Mouse (Mus musculus) CH12.LX (cell line): Measurements from ENCODE around the gene Pde8b. TPM values are rescaled to one million over a fixed set of nuclear protein-coding genes. Genes with fewer than 3 reads are reported as not detected.

ENCODE experiments used
- DNase-seq: peaks from one replicate; pipeline ENCODE4 v3.0.0-alpha.2; 2013; ENCODE audit errors: extremely low read depth
- H3K27ac ChIP-seq: 2 replicates; pipeline ENCODE4 v1.5.1; 2012; ENCODE audit warnings: low read depth, mild to moderate bottlenecking, control low read depth, moderate library complexity; ENCODE audit not compliant: insufficient read depth
- H3K27me3 ChIP-seq: replicated peaks from 2 replicates; pipeline ENCODE3; 2012; ENCODE audit warnings: inconsistent platforms
- H3K36me3 ChIP-seq, 2 experiments: replicated peaks in 1 of 2; 2 replicates each; pipeline versions ENCODE3 to v1.6.1; 2012; ENCODE audit warnings: inconsistent platforms in 1 of 2, low read length in 1 of 2, mild to moderate bottlenecking in 1 of 2, mixed read lengths in 1 of 2, moderate library complexity in 1 of 2; ENCODE audit not compliant: control insufficient read depth in 1 of 2, insufficient read depth in 1 of 2
- H3K4me1 ChIP-seq, 2 experiments: 2 replicates each; pipeline ENCODE4 v1.6.1; 2012; ENCODE audit warnings: inconsistent platforms in 1 of 2, moderate library complexity in 1 of 2; ENCODE audit not compliant: insufficient read depth in 2 of 2, control insufficient read depth in 1 of 2
- H3K4me2 ChIP-seq: 2 replicates; pipeline ENCODE4 v1.6.1; 2012; ENCODE audit warnings: low read depth, mild to moderate bottlenecking, control low read depth; ENCODE audit not compliant: poor library complexity, insufficient read depth, severe bottlenecking
- H3K4me3 ChIP-seq, 3 experiments: fragments of 150-350 bp in 1 of 3; sonication (generic) in 1 of 3; replicated peaks in 1 of 3; 2 replicates each; pipeline versions ENCODE3 to v1.5.1; 2011 to 2012; ENCODE audit warnings: low read depth in 2 of 3, low read length in 2 of 3, mild to moderate bottlenecking in 2 of 3, moderate library complexity in 2 of 3, control low read depth in 1 of 3, improper control_type of control experiment in 1 of 3, inconsistent platforms in 1 of 3, mixed read lengths in 1 of 3; ENCODE audit not compliant: poor library complexity in 1 of 3
- H3K79me2 ChIP-seq: replicated peaks from 2 replicates; pipeline ENCODE4 v1.6.1; 2012; ENCODE audit warnings: mild to moderate bottlenecking, moderate library complexity; ENCODE audit not compliant: control insufficient read depth, poor library complexity, insufficient read depth, severe bottlenecking; ENCODE audit errors: extremely low read depth
- H3K9ac ChIP-seq: 2 replicates; pipeline ENCODE4 v1.6.1; 2012; ENCODE audit warnings: low read depth, mild to moderate bottlenecking, control low read depth, moderate library complexity; ENCODE audit not compliant: insufficient read depth
- H3K9me3 ChIP-seq: replicated peaks from 2 replicates; pipeline ENCODE3; 2012; ENCODE audit warnings: low read length, inconsistent platforms, mixed read lengths
- BHLHE40 ChIP-seq: IDR thresholded peaks from 2 replicates; pipeline ENCODE4 v1.6.1; 2011; ENCODE audit warnings: mild to moderate bottlenecking, low read depth, low read length, improper control_type of control experiment
- CHD1 ChIP-seq: IDR thresholded peaks from 2 replicates; pipeline ENCODE4 v1.6.1; 2012; ENCODE audit warnings: low read depth, low read length, improper control_type of control experiment, inconsistent platforms
- CHD2 ChIP-seq: IDR thresholded peaks from 2 replicates; pipeline ENCODE4 v1.6.1; 2011; ENCODE audit warnings: low read length, improper control_type of control experiment
- CTCF ChIP-seq, 2 experiments: IDR thresholded peaks in 1 of 2; conservative IDR thresholded peaks in 1 of 2; 2 replicates each; pipeline ENCODE4 v1.5.1; 2011 to 2012; ENCODE audit warnings: low read depth in 2 of 2, low read length in 2 of 2, improper control_type of control experiment in 1 of 2, inconsistent platforms in 1 of 2, mild to moderate bottlenecking in 1 of 2, moderate library complexity in 1 of 2
- EP300 ChIP-seq: IDR thresholded peaks from 2 replicates; pipeline ENCODE4 v1.6.1; 2011; ENCODE audit warnings: low read length, improper control_type of control experiment
- ETS1 ChIP-seq: conservative IDR thresholded peaks from 2 replicates; pipeline ENCODE4 v1.6.1; 2012; ENCODE audit warnings: low read depth, mild to moderate bottlenecking, inconsistent platforms, low read length, improper control_type of control experiment, moderate library complexity
- GABPA ChIP-seq: IDR thresholded peaks from 2 replicates; pipeline ENCODE4 v1.6.1; 2012; ENCODE audit warnings: low read depth, low read length, improper control_type of control experiment, inconsistent platforms; ENCODE audit not compliant: insufficient replicate concordance
- HCFC1 ChIP-seq: IDR thresholded peaks from 2 replicates; pipeline ENCODE4 v1.6.1; 2012; ENCODE audit warnings: low read depth, mild to moderate bottlenecking, inconsistent platforms, low read length, improper control_type of control experiment
- IRF4 ChIP-seq: IDR thresholded peaks from 2 replicates; pipeline ENCODE4 v1.6.1; 2014; ENCODE audit warnings: low read depth, mild to moderate bottlenecking, inconsistent platforms, low read length, improper control_type of control experiment
- JUN ChIP-seq: IDR thresholded peaks from 2 replicates; pipeline ENCODE4 v1.6.1; 2011; ENCODE audit warnings: low read depth, mild to moderate bottlenecking, low read length, improper control_type of control experiment, moderate library complexity; ENCODE audit not compliant: insufficient read depth
- JUND ChIP-seq: conservative IDR thresholded peaks from 2 replicates; pipeline ENCODE4 v1.6.1; 2011; ENCODE audit warnings: low read depth, low read length, improper control_type of control experiment
- KAT2A ChIP-seq: IDR thresholded peaks from 2 replicates; pipeline ENCODE4 v1.6.1; 2012; ENCODE audit warnings: low read length, improper control_type of control experiment, inconsistent platforms; ENCODE audit not compliant: insufficient replicate concordance
- MAFK ChIP-seq: IDR thresholded peaks from 2 replicates; pipeline ENCODE4 v1.6.1; 2011; ENCODE audit warnings: low read length, improper control_type of control experiment; ENCODE audit not compliant: insufficient replicate concordance
- MAZ ChIP-seq: IDR thresholded peaks from 2 replicates; pipeline ENCODE4 v1.6.1; 2012; ENCODE audit warnings: low read depth, mild to moderate bottlenecking, inconsistent platforms, low read length, improper control_type of control experiment, moderate library complexity
- NELFE ChIP-seq: IDR thresholded peaks from 2 replicates; pipeline ENCODE4 v1.6.1; 2011; ENCODE audit warnings: low read depth, low read length, improper control_type of control experiment
- NRF1 ChIP-seq: IDR thresholded peaks from 2 replicates; pipeline ENCODE4 v1.6.1; 2014; ENCODE audit warnings: low read depth, mild to moderate bottlenecking, inconsistent platforms, low read length, improper control_type of control experiment, moderate library complexity
- PAX5 ChIP-seq: IDR thresholded peaks from 2 replicates; pipeline ENCODE4 v1.6.1; 2012; ENCODE audit warnings: low read length, inconsistent platforms, mixed read lengths
- POLR2A ChIP-seq: IDR thresholded peaks from 2 replicates; pipeline ENCODE4 v1.6.1; 2011; ENCODE audit warnings: low read depth, mild to moderate bottlenecking, improper control_type of control experiment, low read length
- POLR2AphosphoS2 ChIP-seq: IDR thresholded peaks from 2 replicates; pipeline ENCODE4 v1.6.1; 2011; ENCODE audit warnings: low read depth, low read length, improper control_type of control experiment
- SMC3 ChIP-seq: IDR thresholded peaks from 2 replicates; pipeline ENCODE4 v1.6.1; 2011; ENCODE audit warnings: low read depth, low read length, improper control_type of control experiment
- TBP ChIP-seq: conservative IDR thresholded peaks from 2 replicates; pipeline ENCODE4 v1.6.1; 2011; ENCODE audit warnings: low read depth, low read length, improper control_type of control experiment
- UBTF ChIP-seq: IDR thresholded peaks from 2 replicates; pipeline ENCODE4 v1.6.1; 2012; ENCODE audit warnings: low read depth, mild to moderate bottlenecking, inconsistent platforms, low read length, improper control_type of control experiment, moderate library complexity
- USF1 ChIP-seq: IDR thresholded peaks from 2 replicates; pipeline ENCODE4 v1.6.1; 2014; ENCODE audit warnings: low read depth, mild to moderate bottlenecking, inconsistent platforms, low read length, improper control_type of control experiment
- USF2 ChIP-seq: conservative IDR thresholded peaks from 2 replicates; pipeline ENCODE4 v1.6.1; 2011; ENCODE audit warnings: low read depth, low read length, improper control_type of control experiment
- ZMIZ1 ChIP-seq: IDR thresholded peaks from 2 replicates; pipeline ENCODE4 v1.6.1; 2012; ENCODE audit warnings: low read depth, mild to moderate bottlenecking, inconsistent platforms, low read length, improper control_type of control experiment
- dilution Hi-C: fragments of 300-500 bp; cut with MboI; formaldehyde crosslinking; loops from 2 replicates; pipeline ENCODE4 v1.14.3; 2020; ENCODE audit warnings: low sequenced_read_pairs; ENCODE audit not compliant: extremely low pct_unique_long_range_greater_than_20kb, extremely low pct_ligation_motif_present
- in situ Hi-C: fragments of 300-500 bp; cut with MboI; formaldehyde crosslinking; loops from 3 replicates; pipeline ENCODE4 v1.14.3; 2019; ENCODE audit warnings: low sequenced_read_pairs, low pct_ligation_motif_present, low pct_unique_long_range_greater_than_20kb, mixed read lengths
- polyA plus RNA-seq: library from polyadenylated mRNA; unstranded; fragments of >175 nt; gene quantifications from 2 replicates; pipeline ENCODE4 v1.2.1, GENCODE M21; 2012; ENCODE audit warnings: low read depth; ENCODE audit not compliant: insufficient read length
- total RNA-seq, 2 experiments: library from RNA; depleted of rRNA; stranded (reverse); fragments of 300-350 nt in 1 of 2; fragments of >200 nt in 1 of 2; gene quantifications; 2 replicates each; pipeline ENCODE4 v1.2.3; 2012 to 2014

Gene Pde8b
- total and polyA plus RNA-seq, 3 experiments, result 0.25 to 2.0 (median 0.93) TPM

DNA sequence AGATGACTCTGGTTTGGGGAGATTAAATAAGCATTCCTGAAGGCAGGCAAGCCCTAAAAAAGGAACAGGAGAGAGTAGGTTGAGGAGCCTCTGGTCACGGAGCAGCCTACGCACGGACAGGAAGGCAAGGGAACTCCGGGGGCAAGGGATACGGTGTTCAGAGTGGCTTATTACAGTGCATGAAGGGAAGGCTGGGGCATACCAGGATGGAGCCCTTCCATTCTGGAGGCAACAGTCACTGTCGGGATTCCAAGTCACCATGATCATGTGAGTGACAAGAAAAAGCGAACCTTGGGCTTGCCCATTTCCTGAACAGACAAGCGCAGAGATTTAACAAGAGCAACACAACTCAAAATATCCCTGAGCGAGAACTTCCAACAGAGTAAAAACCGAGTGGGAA lies 123.3 kb downstream of the Pde8b start:
- no peaks in the 10 kb centered on the region for H3K36me3 ChIP-seq
- no peak overlapping the region for H3K4me3 ChIP-seq
- in situ Hi-C loops, result no loop called here
- H3K27ac ChIP-seq, result no peak overlapping the region
- DNase-seq, result no peak
- peaks cover 7 to 13% of the 10 kb centered on the region in 2 experiments for H3K4me1 ChIP-seq
- no peak overlapping the region for H3K4me2 ChIP-seq
- TF ChIP-seq POLR2A (no peak), PAX5 (no peak), TBP (no peak), CTCF (conservative IDR thresholded peaks at IDR 0.05 in 1 of 2, IDR thresholded peaks at IDR 0.05 in 1 of 2; ENCODE audit: low read depth in 2 of 2, low read length in 2 of 2) (no peak), CHD2 (no peak), JUND (no peak)
- no peak overlapping the region for H3K9ac ChIP-seq
- dilution Hi-C loops, result no loop called here
- H3K79me2 ChIP-seq, result no peaks in the 10 kb centered on the region
- H3K27me3 ChIP-seq, result no peaks in the 10 kb centered on the region
- no peaks in the 10 kb centered on the region for H3K9me3 ChIP-seq

DNA sequence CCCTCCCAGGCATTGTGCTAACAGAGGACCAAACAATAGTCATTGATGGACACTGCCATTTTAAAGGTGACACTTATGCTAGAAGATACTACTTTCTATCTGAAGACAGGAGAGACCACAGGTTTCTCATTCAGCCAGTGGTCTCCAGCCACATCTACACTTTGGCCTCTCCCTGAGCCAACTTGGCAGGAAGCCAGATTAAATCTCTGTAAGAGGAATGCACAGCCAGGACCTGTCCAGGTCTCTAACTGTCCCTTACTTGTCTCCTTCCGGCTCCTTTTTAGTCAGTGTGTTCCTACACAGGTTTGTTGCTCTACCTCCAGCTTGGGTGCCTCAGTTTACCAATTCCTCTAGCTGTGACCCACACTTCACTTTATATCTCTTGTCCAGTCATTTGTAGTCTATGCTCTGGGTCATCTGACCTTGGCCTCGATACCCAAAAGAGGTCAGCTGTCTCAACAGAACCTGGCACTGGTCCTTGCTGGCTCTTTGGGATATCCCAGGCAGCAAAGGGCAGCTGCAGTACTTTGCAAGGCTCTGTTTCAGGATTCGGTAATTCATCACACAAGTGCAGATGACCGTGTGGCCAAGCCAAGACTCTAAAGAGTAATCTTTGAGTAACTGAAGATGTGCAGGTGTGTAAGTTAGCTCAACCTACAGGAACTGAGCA lies 124.5 kb downstream of the Pde8b start:
- in situ Hi-C loops (no loop called here), dilution Hi-C loops (no loop called here)
- Histone ChIP-seq H3K27me3 (no peaks in the 10 kb centered on the region), H3K9me3 (no peaks in the 10 kb centered on the region), H3K4me3 (no peak overlapping the region), H3K36me3 (no peaks in the 10 kb centered on the region), H3K4me1 (peaks cover 11 to 18% of the 10 kb centered on the region in 2 experiments), H3K79me2 (no peaks in the 10 kb centered on the region)
- no peak for TF ChIP-seq GABPA
- no peak for TF ChIP-seq NELFE
- no peak for TF ChIP-seq USF1
- no peak for TF ChIP-seq HCFC1
- no peak for TF ChIP-seq NRF1
- no peak for TF ChIP-seq USF2
- no peak for TF ChIP-seq CTCF (conservative IDR thresholded peaks at IDR 0.05 in 1 of 2, IDR thresholded peaks at IDR 0.05 in 1 of 2; ENCODE audit: low read depth in 2 of 2, low read length in 2 of 2)
- no peak for TF ChIP-seq CHD1
- TF ChIP-seq POLR2A, result no peak
- TF ChIP-seq KAT2A, result no peak
- TF ChIP-seq MAFK, result no peak
- TF ChIP-seq, all 38 proteins: peak for 0
- DNase-seq, result no peak
- no peak overlapping the region for H3K27ac ChIP-seq
- no peak overlapping the region for H3K4me2 ChIP-seq
- H3K9ac ChIP-seq, result no peak overlapping the region

DNA sequence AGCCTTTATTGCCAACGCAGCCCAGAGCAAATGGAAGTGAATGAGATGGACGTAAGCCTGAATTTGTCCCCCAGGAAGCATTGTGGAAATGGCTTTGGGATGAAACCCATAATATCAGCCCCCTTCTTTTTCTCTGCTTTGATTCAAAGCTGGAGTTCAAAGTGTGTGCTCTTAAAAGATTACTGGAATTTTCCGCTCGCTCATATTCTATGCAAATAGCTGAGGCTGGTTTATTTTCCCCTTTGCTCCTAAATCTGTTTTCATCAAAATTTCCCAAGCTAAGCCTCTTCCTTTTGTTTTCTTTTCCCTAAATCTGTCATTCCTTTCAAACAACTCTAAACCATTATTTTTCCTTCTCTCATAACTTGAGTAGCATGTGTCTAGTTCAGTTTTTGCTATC lies 129.6 kb downstream of the Pde8b start:
- no peak overlapping the region for H3K4me3 ChIP-seq
- H3K27me3 ChIP-seq, result no peaks in the 10 kb centered on the region
- H3K79me2 ChIP-seq, result no peaks in the 10 kb centered on the region
- H3K4me1 ChIP-seq, result peaks cover 11 to 27% of the 10 kb centered on the region in 2 experiments
- no peak overlapping the region for H3K4me2 ChIP-seq
- peak; percentile 90 for TF ChIP-seq JUND
- peak; percentile 87 for TF ChIP-seq EP300
- TF ChIP-seq ETS1, result peak; percentile 55; the same call in 1 of the 2 replicates
- no peak for TF ChIP-seq USF1
- TF ChIP-seq SMC3, result no peak
- TF ChIP-seq JUN, result peak; percentile 88
- no peak for TF ChIP-seq UBTF
- TF ChIP-seq GABPA, result no peak
- no peak for TF ChIP-seq MAZ
- no peak for TF ChIP-seq HCFC1
- no peak for TF ChIP-seq ZMIZ1
- peak; percentile 52; the same call in 1 of the 2 replicates for TF ChIP-seq IRF4
- TF ChIP-seq BHLHE40, result peak; percentile 36; the same call in 1 of the 2 replicates
- no peak for TF ChIP-seq POLR2AphosphoS2
- no peak for TF ChIP-seq PAX5
- peak; percentile 27 for DNase-seq
- dilution Hi-C loops, result no loop called here
- H3K36me3 ChIP-seq, result no peaks in the 10 kb centered on the region
- in situ Hi-C loops, result no loop called here
- no peak overlapping the region for H3K9ac ChIP-seq
- no peak overlapping the region for H3K27ac ChIP-seq
- no peaks in the 10 kb centered on the region for H3K9me3 ChIP-seq
